Mouse (Mus musculus): ENCODE data around the gene Mdga2.

Gene Mdga2

GRCm38 (mm10) chr12:66708334-66708733 is 514.0 kb downstream of the Mdga2 start:
- DNase-seq (ENCODE audit: extremely low read depth, low read depth), result no peak

GRCm38 (mm10) chr12:66707431-66707830 is 514.9 kb downstream of the Mdga2 start:
- no peak for DNase-seq (ENCODE audit: extremely low read depth, low read depth)

- DNase-seq (ENCODE audit: extremely low read depth, low read depth), result no peak
Observed at GRCm38 (mm10) chr12:66705015-66705414, 517.3 kb downstream of the Mdga2 start.

- no peak for DNase-seq (ENCODE audit: extremely low read depth, low read depth)
Observed at GRCm38 (mm10) chr12:66702781-66703180, 519.6 kb downstream of the Mdga2 start.

- DNase-seq (ENCODE audit: extremely low read depth, low read depth), result no peak
Observed at GRCm38 (mm10) chr12:66679558-66679957, 542.8 kb downstream of the Mdga2 start.

GRCm38 (mm10) chr12:66648605-66649552 is 573.5 kb downstream of the Mdga2 start:
- no peak for DNase-seq (ENCODE audit: extremely low read depth, low read depth)

GRCm38 (mm10) chr12:66640408-66640807 is 581.9 kb downstream of the Mdga2 start:
- no peak for DNase-seq (ENCODE audit: extremely low read depth, low read depth)

GRCm38 (mm10) chr12:66619944-66620343 is 602.4 kb downstream of the Mdga2 start:
- DNase-seq (ENCODE audit: extremely low read depth, low read depth), result no peak

- DNase-seq (ENCODE audit: extremely low read depth, low read depth), result no peak
Observed at GRCm38 (mm10) chr12:66591617-66592230, 630.6 kb downstream of the Mdga2 start.

GRCm38 (mm10) chr12:66565396-66565795 is 657.0 kb downstream of the Mdga2 start:
- no peak for DNase-seq (ENCODE audit: extremely low read depth, low read depth)

- no peak for DNase-seq (ENCODE audit: extremely low read depth, low read depth)
Observed at GRCm38 (mm10) chr12:66556846-66557245, 665.5 kb downstream of the Mdga2 start.

- DNase-seq (ENCODE audit: extremely low read depth, low read depth), result no peak
Observed at GRCm38 (mm10) chr12:66556178-66556820, 666.0 kb downstream of the Mdga2 start.

- DNase-seq (ENCODE audit: extremely low read depth, low read depth), result no peak
Observed at GRCm38 (mm10) chr12:66524973-66525372, 697.4 kb downstream of the Mdga2 start.

- no peak for DNase-seq (ENCODE audit: extremely low read depth, low read depth)
Observed at GRCm38 (mm10) chr12:66499258-66499657, 723.1 kb downstream of the Mdga2 start.

GRCm38 (mm10) chr12:66470868-66471267 is 751.5 kb downstream of the Mdga2 start:
- no peak for DNase-seq (ENCODE audit: extremely low read depth, low read depth)

GRCm38 (mm10) chr12:66470243-66470863 is 752.0 kb downstream of the Mdga2 start:
- no peak for DNase-seq (ENCODE audit: extremely low read depth, low read depth)

GRCm38 (mm10) chr12:66465516-66465915 is 756.8 kb downstream of the Mdga2 start:
- DNase-seq (ENCODE audit: extremely low read depth, low read depth), result no peak

- DNase-seq (ENCODE audit: extremely low read depth, low read depth), result no peak
Observed at GRCm38 (mm10) chr12:66443340-66443739, 779.0 kb downstream of the Mdga2 start.
